Mouse (Mus musculus) megakaryocyte-erythroid progenitor cell, adult 5-6 weeks (primary cell): ENCODE measurements around the gene Ugt1a5. TPM values are rescaled to one million over a fixed set of nuclear protein-coding genes. Genes with fewer than 3 reads are reported as not detected.

Source experiments
- ATAC-seq: replicated peaks from 2 replicates; pipeline ENCODE4 v1.8.0; 2016; ENCODE audit warnings: mild to moderate bottlenecking, inconsistent platforms; ENCODE audit not compliant: severe bottlenecking, poor library complexity, low FRiP score, low TSS enrichment
- total RNA-seq, 2 experiments: library from RNA; stranded (forward) in 1 of 2; stranded (reverse) in 1 of 2; fragments of 200-1000, 215-1000 nt in 1 of 2; fragments of >200 nt in 1 of 2; fragmentation: Nextera tagmentation in 1 of 2; gene quantifications; 2 replicates each; pipeline ENCODE4 v1.2.3; 2014 to 2017

The Ugt1a5 gene
- total RNA-seq, 2 experiments from 2014 or later, result not detected

DNA sequence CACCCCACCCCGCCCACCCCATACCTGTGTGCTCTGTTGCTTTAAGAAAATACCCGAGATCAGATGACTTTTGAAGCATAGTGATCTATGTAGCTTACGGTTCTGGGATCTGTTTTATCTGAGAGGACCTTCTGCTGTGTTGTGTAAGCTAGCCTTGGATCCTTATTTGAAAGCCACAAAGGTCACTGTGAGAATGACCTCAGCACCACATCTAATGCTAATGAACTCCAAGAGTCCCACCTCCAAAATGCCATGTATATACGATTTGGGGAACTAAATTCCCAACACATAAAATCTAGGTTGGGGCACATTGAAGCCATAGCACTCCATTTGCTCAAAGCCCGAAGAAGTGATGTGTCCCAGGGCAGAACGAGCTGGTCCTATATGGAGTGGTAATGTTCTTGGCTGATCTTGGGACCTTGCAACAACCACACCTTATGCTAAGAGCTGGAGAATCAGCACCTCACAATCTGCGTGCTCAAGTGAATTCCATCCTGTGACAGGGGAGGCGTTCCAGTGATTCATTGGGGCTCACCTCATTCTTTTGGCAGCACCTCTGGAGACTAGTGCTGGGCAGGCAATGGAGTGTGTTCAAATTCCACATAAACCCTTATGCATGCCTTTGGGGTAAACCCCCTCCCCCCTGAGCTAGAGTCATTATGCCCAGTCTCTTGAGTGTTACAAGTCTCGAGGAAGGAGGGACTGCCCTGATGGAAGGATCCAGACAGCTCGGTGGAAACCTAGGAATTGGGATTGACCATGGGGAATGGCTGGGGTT, 91.3 kb downstream of the Ugt1a5 start:
- ATAC-seq, result no peak

- ATAC-seq, result no peak
Observed at GRCm38 (mm10) chr1:88257681-88258080, 91.9 kb downstream of the Ugt1a5 start.

GRCm38 (mm10) chr1:88258361-88258760, 92.5 kb downstream of the Ugt1a5 start:
- no peak for ATAC-seq

DNA sequence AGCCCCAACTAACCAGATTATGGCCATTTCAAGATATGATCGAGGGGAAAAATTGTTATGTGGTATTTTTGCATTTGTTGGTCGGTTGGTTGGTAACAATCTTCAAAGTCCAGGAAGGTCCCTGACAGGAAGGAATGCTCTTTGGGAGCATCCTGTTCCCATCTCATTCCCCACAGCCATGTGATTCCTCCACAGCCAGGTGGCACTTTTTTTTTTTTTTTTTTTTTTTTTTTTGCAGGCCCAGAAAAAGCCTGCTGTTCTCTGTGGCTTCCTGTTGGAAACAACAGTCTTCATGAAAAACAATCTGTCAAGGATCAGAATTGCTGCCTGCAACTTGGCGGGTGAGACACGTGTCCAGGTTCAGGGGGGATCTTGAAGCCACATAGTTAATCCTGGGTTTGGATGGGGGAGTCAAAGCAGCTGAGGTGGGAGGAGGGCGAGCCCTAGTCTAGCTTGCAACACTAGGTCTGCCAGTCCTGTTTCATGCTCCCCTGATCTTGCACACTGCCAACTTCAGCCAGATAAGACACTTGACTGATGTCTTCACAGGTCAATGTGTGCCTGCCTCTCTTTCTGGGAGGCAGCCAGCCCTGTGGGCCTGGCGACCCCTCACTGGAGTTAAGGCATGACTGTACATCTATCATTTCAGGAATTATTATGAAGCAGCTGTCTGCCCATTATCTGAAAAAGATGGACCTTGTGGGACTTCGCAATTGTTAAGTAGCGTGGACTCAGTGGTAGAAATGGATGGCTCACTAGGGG, 93.2 kb downstream of the Ugt1a5 start:
- ATAC-seq, result peak; percentile 19

GRCm38 (mm10) chr1:88259643-88260024, 93.8 kb downstream of the Ugt1a5 start:
- peak; percentile 1 for ATAC-seq

- 0 out of 2 replicates have a peak, but pooled peaks have one; percentile 0 for ATAC-seq
Observed at GRCm38 (mm10) chr1:88260114-88260513, 94.3 kb downstream of the Ugt1a5 start.

GRCm38 (mm10) chr1:88260604-88261377, 95.0 kb downstream of the Ugt1a5 start:
- ATAC-seq, result peak; percentile 0

GRCm38 (mm10) chr1:88261706-88262105, 95.9 kb downstream of the Ugt1a5 start:
- ATAC-seq, result peak; percentile 3

DNA sequence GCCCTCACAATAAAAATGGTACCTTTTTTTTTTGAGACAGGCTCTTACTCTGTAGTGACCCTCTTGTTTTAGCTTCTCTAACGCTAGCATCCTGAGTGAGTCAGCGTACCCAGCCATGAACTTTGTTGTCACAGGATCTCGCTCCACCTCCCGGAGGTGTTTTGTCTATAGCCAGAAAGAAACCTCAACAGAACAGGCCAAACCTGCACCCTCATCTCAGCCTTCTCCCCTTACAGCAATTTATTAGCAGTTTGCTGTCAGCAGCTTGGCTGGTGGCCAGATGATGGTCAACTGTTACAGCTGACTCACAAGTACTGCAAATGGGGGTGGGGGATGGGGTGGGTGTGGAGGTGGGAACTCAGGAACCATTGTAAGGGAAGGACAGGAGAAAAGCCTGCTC, 96.4 kb downstream of the Ugt1a5 start:
- no peak for ATAC-seq

DNA sequence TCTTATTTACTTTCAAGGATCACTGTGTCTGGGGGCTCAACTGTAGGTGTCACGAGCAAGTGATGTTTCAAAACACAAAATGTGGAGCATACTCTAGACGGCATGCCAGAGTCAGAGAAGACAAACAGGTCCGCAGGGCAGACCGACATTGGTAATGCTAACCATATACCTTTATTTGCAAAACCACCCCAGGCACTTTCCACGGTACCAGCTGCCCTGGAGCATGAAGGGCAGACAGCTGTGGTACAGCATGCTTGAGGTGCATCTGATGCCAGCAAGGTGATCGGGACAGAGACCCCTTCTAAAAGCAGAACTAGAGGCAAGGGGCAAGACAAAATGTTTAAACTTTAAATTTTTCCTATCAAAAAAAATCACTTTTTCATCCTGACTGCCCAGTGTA, 97.1 kb downstream of the Ugt1a5 start:
- no peak for ATAC-seq

- ATAC-seq, result no peak
Observed at GRCm38 (mm10) chr1:88263778-88264177, 98.0 kb downstream of the Ugt1a5 start.

GRCm38 (mm10) chr1:88264237-88264868, 98.5 kb downstream of the Ugt1a5 start:
- no peak for ATAC-seq

- ATAC-seq, result no peak
Observed at GRCm38 (mm10) chr1:88264869-88265240, 99.0 kb downstream of the Ugt1a5 start.

- no peak for ATAC-seq
Observed at GRCm38 (mm10) chr1:88266123-88266522, 100.3 kb downstream of the Ugt1a5 start.

- no peak for ATAC-seq
Observed at GRCm38 (mm10) chr1:88267489-88267888, 101.7 kb downstream of the Ugt1a5 start.

- ATAC-seq, result no peak
Observed at GRCm38 (mm10) chr1:88268070-88268469, 102.3 kb downstream of the Ugt1a5 start.
